Mouse (Mus musculus): Measurements from ENCODE around the gene Snrnp35.

DNA sequence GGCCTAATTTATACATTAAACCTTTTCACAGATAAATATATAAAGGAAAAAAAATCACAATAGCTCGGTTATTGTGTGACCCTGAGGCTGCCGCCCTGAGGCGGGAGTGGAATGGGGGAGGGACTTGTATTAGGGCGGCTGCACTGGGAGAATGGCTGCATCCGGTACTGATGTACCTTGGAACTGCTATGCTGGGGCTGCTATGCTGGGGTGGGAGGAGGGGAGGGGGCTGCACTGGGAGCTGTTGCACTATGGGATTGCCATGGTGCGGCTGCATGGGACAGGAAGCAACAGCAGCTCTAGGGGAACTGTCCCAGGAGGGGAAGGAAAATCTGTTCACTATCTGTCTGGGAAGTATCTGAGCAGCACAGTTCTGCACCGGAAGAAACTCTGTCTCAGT is 49.5 kb downstream of the Snrnp35 start:
- TF ChIP-seq CTCF (conservative IDR thresholded peaks at IDR 0.05; ENCODE audit: low read length): no peak
- TF ChIP-seq NANOG (IDR thresholded peaks at IDR 0.05; ENCODE audit: borderline replicate concordance, low read length): no peak

Data from E14TG2a.4 (cell line).